Mouse (Mus musculus): ENCODE measurements around the gene Akr1c12. TPM values are rescaled to one million over a fixed set of nuclear protein-coding genes. Genes with fewer than 3 reads are reported as not detected.

The Akr1c12 gene
- total RNA-seq, 2 experiments from 2014 or later, result not detected

Other genes starting within 250 kb of the Akr1c12 start
- gene Akr1c14, start 230.4 kb downstream of the Akr1c12 start, total RNA-seq (2021), result 1 to 10 TPM in 1 of 2 experiments, under 1 TPM in 1; 0.82 to 2.3 TPM
- 1 to 10 TPM; 1.1 to 1.4 TPM for gene Akr1c18, start 128.8 kb downstream of the Akr1c12 start, total RNA-seq (2021)
- gene Akr1c13, start 88.3 kb downstream of the Akr1c12 start, total RNA-seq (2021), result under 1 TPM in 1 of 2 experiments, not detected in 1; 0.44 TPM
- not detected for gene Akr1c19, start 50.7 kb downstream of the Akr1c12 start, total RNA-seq (2021)
- gene Akr1c6, start 154.9 kb upstream of the Akr1c12 start, total RNA-seq (2021), result not detected
- gene Akr1c20, start 243.9 kb upstream of the Akr1c12 start, total RNA-seq (2021), result not detected

Measured in left cerebral cortex, postnatal 36 days (tissue).